Mouse (Mus musculus): ENCODE measurements around the gene Trp53bp2. TPM values are rescaled to one million over a fixed set of nuclear protein-coding genes. Genes with fewer than 3 reads are reported as not detected.

Trp53bp2 gene
- total and polyA plus RNA-seq, 2 experiments: 5.0 to 7.2 TPM

- Histone ChIP-seq H3K36me3 (ENCODE audit: control insufficient read depth, insufficient read depth, low read length) (no peaks in the 10 kb centered on the region), H3K27me3 (ENCODE audit: control insufficient read depth, insufficient read depth, low read length) (no peaks in the 10 kb centered on the region; the same call in 1 of the 2 replicates), H3K4me1 (ENCODE audit: control insufficient read depth, insufficient read depth, low read length) (peaks cover 16% of the 10 kb centered on the region), H3K27ac (replicated peaks; ENCODE audit: insufficient read depth, low read depth, low read length) (peak overlapping the region; percentile 78), H3K4me3 (ENCODE audit: insufficient read depth, low read depth, low read length) (peak overlapping the region; percentile 92), H3K79me2 (ENCODE audit: control insufficient read depth, insufficient read depth, low read length) (peaks cover 11% of the 10 kb centered on the region; the same call in 1 of the 2 replicates), H3K9ac (ENCODE audit: low read depth, low read length) (peak overlapping the region; percentile 83)
- WGBS: 3% methylated on average over 13 of the region's 13 CpGs
- peak; percentile 39 for DNase-seq (ENCODE audit: extremely low read depth, low read depth, low spot score)
- TF ChIP-seq CTCF (IDR thresholded peaks at IDR 0.05; ENCODE audit: low read depth, low read length): no peak
- TF ChIP-seq POLR2A (IDR thresholded peaks at IDR 0.05; ENCODE audit: extremely low read depth, insufficient read depth, low read length): no peak
These were observed 729 bp upstream of the Trp53bp2 start for GRCm38 (mm10) chr1:182408243-182408642.

GRCm38 (mm10) chr1:182409401-182410173 is 615 bp downstream of the Trp53bp2 start:
- H3K9ac ChIP-seq (ENCODE audit: low read depth, low read length): peak overlapping the region; percentile 98
- no peak for TF ChIP-seq CTCF (IDR thresholded peaks at IDR 0.05; ENCODE audit: low read depth, low read length)
- TF ChIP-seq POLR2A (IDR thresholded peaks at IDR 0.05; ENCODE audit: extremely low read depth, insufficient read depth, low read length): no peak
- no peaks in the 10 kb centered on the region for H3K36me3 ChIP-seq (ENCODE audit: control insufficient read depth, insufficient read depth, low read length)
- H3K27ac ChIP-seq (replicated peaks; ENCODE audit: insufficient read depth, low read depth, low read length): peak overlapping the region; percentile 92
- peaks cover 20% of the 10 kb centered on the region for H3K4me1 ChIP-seq (ENCODE audit: control insufficient read depth, insufficient read depth, low read length)
- H3K27me3 ChIP-seq (ENCODE audit: control insufficient read depth, insufficient read depth, low read length): no peaks in the 10 kb centered on the region
- H3K79me2 ChIP-seq (ENCODE audit: control insufficient read depth, insufficient read depth, low read length): peaks cover 15% of the 10 kb centered on the region; the same call in 1 of the 2 replicates
- DNase-seq (ENCODE audit: extremely low read depth, low read depth, low spot score): peak; percentile 46
- H3K4me3 ChIP-seq (ENCODE audit: insufficient read depth, low read depth, low read length): peak overlapping the region; percentile 98
- 2% methylated on average over 31 of the region's 34 CpGs for WGBS

- 16% methylated on average over 7 of the region's 7 CpGs for WGBS
- peak; percentile 95 for DNase-seq (ENCODE audit: extremely low read depth, low read depth, low spot score)
- H3K27me3 ChIP-seq (ENCODE audit: control insufficient read depth, insufficient read depth, low read length): no peaks in the 10 kb centered on the region
- peak overlapping the region; percentile 39 for H3K9ac ChIP-seq (ENCODE audit: low read depth, low read length)
- peak overlapping the region; percentile 70 for H3K27ac ChIP-seq (replicated peaks; ENCODE audit: insufficient read depth, low read depth, low read length)
- peaks cover 38% of the 10 kb centered on the region for H3K79me2 ChIP-seq (ENCODE audit: control insufficient read depth, insufficient read depth, low read length)
- H3K4me3 ChIP-seq (ENCODE audit: insufficient read depth, low read depth, low read length): no peak overlapping the region; the same call in 1 of the 2 replicates
- TF ChIP-seq CTCF (IDR thresholded peaks at IDR 0.05; ENCODE audit: low read depth, low read length): no peak
- TF ChIP-seq POLR2A (IDR thresholded peaks at IDR 0.05; ENCODE audit: extremely low read depth, insufficient read depth, low read length): no peak
- H3K4me1 ChIP-seq (ENCODE audit: control insufficient read depth, insufficient read depth, low read length): peaks cover 20% of the 10 kb centered on the region
- no peaks in the 10 kb centered on the region for H3K36me3 ChIP-seq (ENCODE audit: control insufficient read depth, insufficient read depth, low read length)
These were observed 3.8 kb downstream of the Trp53bp2 start for GRCm38 (mm10) chr1:182412586-182413270.

GRCm38 (mm10) chr1:182419481-182419880 is 10.5 kb downstream of the Trp53bp2 start:
- no peak for DNase-seq (ENCODE audit: extremely low read depth, low read depth, low spot score)
- Histone ChIP-seq H3K27me3 (ENCODE audit: control insufficient read depth, insufficient read depth, low read length) (no peaks in the 10 kb centered on the region), H3K36me3 (ENCODE audit: control insufficient read depth, insufficient read depth, low read length) (no peaks in the 10 kb centered on the region), H3K9ac (ENCODE audit: low read depth, low read length) (no peak overlapping the region), H3K27ac (replicated peaks; ENCODE audit: insufficient read depth, low read depth, low read length) (no peak overlapping the region), H3K79me2 (ENCODE audit: control insufficient read depth, insufficient read depth, low read length) (peaks cover 44% of the 10 kb centered on the region), H3K4me3 (ENCODE audit: insufficient read depth, low read depth, low read length) (no peak overlapping the region), H3K4me1 (ENCODE audit: control insufficient read depth, insufficient read depth, low read length) (peaks cover 2% of the 10 kb centered on the region)
- TF ChIP-seq CTCF (IDR thresholded peaks at IDR 0.05; ENCODE audit: low read depth, low read length) (no peak), POLR2A (IDR thresholded peaks at IDR 0.05; ENCODE audit: extremely low read depth, insufficient read depth, low read length) (no peak)
- 86% methylated on average over 3 of the region's 3 CpGs for WGBS

GRCm38 (mm10) chr1:182424274-182424673 is 15.3 kb downstream of the Trp53bp2 start:
- 30% methylated on average over 2 of the region's 2 CpGs for WGBS
- H3K9ac ChIP-seq (ENCODE audit: low read depth, low read length): no peak overlapping the region
- no peak overlapping the region for H3K27ac ChIP-seq (replicated peaks; ENCODE audit: insufficient read depth, low read depth, low read length)
- TF ChIP-seq CTCF (IDR thresholded peaks at IDR 0.05; ENCODE audit: low read depth, low read length) (no peak), POLR2A (IDR thresholded peaks at IDR 0.05; ENCODE audit: extremely low read depth, insufficient read depth, low read length) (no peak)
- H3K4me1 ChIP-seq (ENCODE audit: control insufficient read depth, insufficient read depth, low read length): peaks cover 18% of the 10 kb centered on the region
- H3K36me3 ChIP-seq (ENCODE audit: control insufficient read depth, insufficient read depth, low read length): peaks cover 2% of the 10 kb centered on the region; the same call in 1 of the 2 replicates
- H3K27me3 ChIP-seq (ENCODE audit: control insufficient read depth, insufficient read depth, low read length): no peaks in the 10 kb centered on the region
- H3K79me2 ChIP-seq (ENCODE audit: control insufficient read depth, insufficient read depth, low read length): peaks cover 26% of the 10 kb centered on the region
- peak; percentile 51 for DNase-seq (ENCODE audit: extremely low read depth, low read depth, low spot score)
- no peak overlapping the region for H3K4me3 ChIP-seq (ENCODE audit: insufficient read depth, low read depth, low read length)
